Mouse (Mus musculus): ENCODE data around the gene Gcnt1. TPM values are rescaled to one million over a fixed set of nuclear protein-coding genes. Genes with fewer than 3 reads are reported as not detected.

Gcnt1 gene
- polyA plus RNA-seq, 1 experiment: 0.12 TPM

DNA sequence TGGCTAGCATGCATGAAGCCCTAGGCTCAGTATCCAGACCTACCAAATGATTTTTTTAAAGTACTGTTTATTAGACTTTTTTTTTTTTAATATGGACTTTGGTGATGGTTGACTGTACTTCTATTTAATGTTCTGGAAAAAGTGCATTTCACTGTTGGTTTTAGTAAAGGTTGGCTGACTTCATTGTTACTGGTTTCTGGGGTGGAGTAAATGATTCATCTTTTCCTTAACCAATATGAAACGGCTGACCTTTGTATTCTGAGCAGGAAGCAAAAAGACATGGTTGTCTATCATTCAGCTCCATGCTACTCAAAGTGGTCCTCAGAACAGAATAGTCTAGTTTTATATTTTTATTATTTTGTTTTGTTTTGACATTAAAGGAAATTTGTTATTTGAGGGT is 12.8 kb upstream of the Gcnt1 start:
- no peak overlapping the region for H3ac ChIP-seq (ENCODE audit: control insufficient read depth, insufficient read length)
- TF ChIP-seq CEBPB (IDR thresholded peaks at IDR 0.05; ENCODE audit: insufficient read depth, poor library complexity, severe bottlenecking) (no peak), SRF (IDR thresholded peaks at IDR 0.05; ENCODE audit: control insufficient read depth, insufficient read length, low read depth) (no peak), E2F4 (IDR thresholded peaks at IDR 0.05; ENCODE audit: insufficient read depth) (no peak), TCF3 (IDR thresholded peaks at IDR 0.05; ENCODE audit: insufficient read length, low read depth) (no peak), POLR2AphosphoS2 (IDR thresholded peaks at IDR 0.05; ENCODE audit: insufficient read length, low read depth) (no peak), POLR2A (IDR thresholded peaks at IDR 0.05; ENCODE audit: insufficient read length, low read depth) (no peak), MAX (IDR thresholded peaks at IDR 0.05; ENCODE audit: low read depth) (no peak), REST (IDR thresholded peaks at IDR 0.05; ENCODE audit: insufficient read depth, insufficient read length) (no peak)

GRCm38 (mm10) chr19:17385022-17385421 is 12.4 kb upstream of the Gcnt1 start:
- no peak for TF ChIP-seq E2F4 (IDR thresholded peaks at IDR 0.05; ENCODE audit: insufficient read depth)
- no peak for TF ChIP-seq SRF (IDR thresholded peaks at IDR 0.05; ENCODE audit: control insufficient read depth, insufficient read length, low read depth)
- TF ChIP-seq TCF12 (IDR thresholded peaks at IDR 0.05; ENCODE audit: insufficient read depth, poor library complexity, severe bottlenecking): no peak
- no peak for TF ChIP-seq TCF3 (IDR thresholded peaks at IDR 0.05; ENCODE audit: insufficient read length, low read depth)
- no peak for TF ChIP-seq CEBPB (IDR thresholded peaks at IDR 0.05; ENCODE audit: insufficient read depth, poor library complexity, severe bottlenecking)
- no peak for TF ChIP-seq MYOD1 (IDR thresholded peaks at IDR 0.05; ENCODE audit: control insufficient read depth in 1 of 3, insufficient read length in 2 of 3, low read depth in 2 of 3)
- no peak for TF ChIP-seq POLR2AphosphoS2 (IDR thresholded peaks at IDR 0.05; ENCODE audit: insufficient read length, low read depth)
- H3ac ChIP-seq (ENCODE audit: control insufficient read depth, insufficient read length): no peak overlapping the region

More for the DNA sequence above, 12.8 kb upstream of the Gcnt1 start:
- Histone ChIP-seq H3K79me2 (ENCODE audit: control insufficient read depth, insufficient read depth) (no peaks in the 10 kb centered on the region), H3K27me3 (ENCODE audit: control insufficient read depth, insufficient read depth, insufficient read length) (no peaks in the 10 kb centered on the region), H3K4me2 (ENCODE audit: low read depth) (no peak overlapping the region), H3K4me3 (no peak overlapping the region), H3K36me3 (ENCODE audit: control insufficient read depth, insufficient read depth) (no peaks in the 10 kb centered on the region)

DNA sequence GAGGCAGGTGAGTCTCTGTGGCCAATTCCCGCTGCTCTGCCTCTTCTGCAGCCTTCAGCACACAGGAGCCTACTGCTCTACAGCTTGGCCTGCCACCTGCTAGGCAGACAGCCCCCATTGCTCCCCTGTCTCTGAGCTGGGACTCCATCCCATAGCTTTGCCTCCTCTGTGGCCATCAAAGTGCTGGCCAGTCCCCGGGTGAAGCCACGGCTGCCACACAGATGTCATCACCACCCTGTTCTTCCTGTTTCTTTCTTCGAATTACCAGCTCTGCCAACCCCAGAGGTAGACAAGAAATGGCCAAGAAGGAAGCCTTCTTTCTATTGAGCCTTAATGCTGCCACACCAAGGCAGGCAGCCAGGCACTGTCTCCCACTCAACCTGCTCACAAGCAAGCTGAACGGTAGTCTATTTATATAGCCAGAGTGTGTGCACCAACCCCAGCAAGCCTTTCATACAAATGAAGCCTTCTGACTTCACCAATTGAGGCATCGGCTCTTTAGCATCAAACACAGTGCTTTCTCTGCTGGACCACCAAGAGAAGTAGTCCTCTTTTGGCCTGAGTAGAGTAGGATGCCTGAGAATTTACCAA is 10.3 kb upstream of the Gcnt1 start:
- no peaks in the 10 kb centered on the region for H3K27me3 ChIP-seq (ENCODE audit: control insufficient read depth, insufficient read depth, insufficient read length)
- H3ac ChIP-seq (ENCODE audit: control insufficient read depth, insufficient read length): no peak overlapping the region
- no peak overlapping the region for H3K4me2 ChIP-seq (ENCODE audit: low read depth)
- TF ChIP-seq POLR2AphosphoS2 (IDR thresholded peaks at IDR 0.05; ENCODE audit: insufficient read length, low read depth): no peak
- TF ChIP-seq SRF (IDR thresholded peaks at IDR 0.05; ENCODE audit: control insufficient read depth, insufficient read length, low read depth): no peak
- TF ChIP-seq USF1 (IDR thresholded peaks at IDR 0.05; ENCODE audit: low read depth): no peak
- no peak for TF ChIP-seq CEBPB (IDR thresholded peaks at IDR 0.05; ENCODE audit: insufficient read depth, poor library complexity, severe bottlenecking)
- TF ChIP-seq TCF3 (IDR thresholded peaks at IDR 0.05; ENCODE audit: insufficient read length, low read depth): no peak
- no peak for TF ChIP-seq REST (IDR thresholded peaks at IDR 0.05; ENCODE audit: insufficient read depth, insufficient read length)
- TF ChIP-seq POLR2A (IDR thresholded peaks at IDR 0.05; ENCODE audit: insufficient read length, low read depth): no peak
- TF ChIP-seq MYOG (IDR thresholded peaks at IDR 0.05; ENCODE audit: control insufficient read depth in 1 of 3, insufficient read depth in 1 of 3, insufficient read length in 2 of 3, low read depth in 2 of 3): no peak
- no peak for TF ChIP-seq TCF12 (IDR thresholded peaks at IDR 0.05; ENCODE audit: insufficient read depth, poor library complexity, severe bottlenecking)
- no peak for TF ChIP-seq MYOD1 (IDR thresholded peaks at IDR 0.05; ENCODE audit: control insufficient read depth in 1 of 3, insufficient read length in 2 of 3, low read depth in 2 of 3)
- TF ChIP-seq MAX (IDR thresholded peaks at IDR 0.05; ENCODE audit: low read depth): no peak
- no peak for TF ChIP-seq E2F4 (IDR thresholded peaks at IDR 0.05; ENCODE audit: insufficient read depth)
- H3K79me2 ChIP-seq (ENCODE audit: control insufficient read depth, insufficient read depth): no peaks in the 10 kb centered on the region
- no peak overlapping the region for H3K4me3 ChIP-seq
- H3K36me3 ChIP-seq (ENCODE audit: control insufficient read depth, insufficient read depth): no peaks in the 10 kb centered on the region

More at GRCm38 (mm10) chr19:17385022-17385421, 12.4 kb upstream of the Gcnt1 start:
- Histone ChIP-seq H3K4me2 (ENCODE audit: low read depth) (no peak overlapping the region), H3K79me2 (ENCODE audit: control insufficient read depth, insufficient read depth) (no peaks in the 10 kb centered on the region), H3K36me3 (ENCODE audit: control insufficient read depth, insufficient read depth) (no peaks in the 10 kb centered on the region), H3K4me3 (no peak overlapping the region), H3K27me3 (ENCODE audit: control insufficient read depth, insufficient read depth, insufficient read length) (no peaks in the 10 kb centered on the region)

DNA sequence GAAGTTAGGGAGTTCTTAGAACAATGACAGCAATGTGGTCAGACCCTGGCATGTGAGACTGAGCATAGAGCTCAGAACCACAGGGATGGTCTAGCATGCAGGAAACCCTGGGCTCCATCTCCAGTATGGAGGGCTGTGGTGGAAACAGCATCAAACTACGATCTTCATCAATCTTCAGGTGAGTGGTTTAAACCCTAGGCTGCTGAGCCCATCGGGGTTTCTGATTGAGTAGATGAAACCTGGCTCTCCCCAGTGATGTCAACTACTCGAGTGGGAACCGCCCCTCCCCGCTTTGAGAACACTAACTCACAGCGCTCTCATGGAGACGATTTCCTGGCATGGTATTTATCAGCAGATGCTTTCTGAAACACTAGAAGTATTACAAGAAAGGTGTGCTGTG is 7.9 kb upstream of the Gcnt1 start:
- Histone ChIP-seq H3ac (ENCODE audit: control insufficient read depth, insufficient read length) (no peak overlapping the region), H3K79me2 (ENCODE audit: control insufficient read depth, insufficient read depth) (no peaks in the 10 kb centered on the region), H3K4me2 (ENCODE audit: low read depth) (no peak overlapping the region), H3K27me3 (ENCODE audit: control insufficient read depth, insufficient read depth, insufficient read length) (no peaks in the 10 kb centered on the region), H3K36me3 (ENCODE audit: control insufficient read depth, insufficient read depth) (no peaks in the 10 kb centered on the region), H3K4me3 (no peak overlapping the region)
- TF ChIP-seq MYOG (IDR thresholded peaks at IDR 0.05; ENCODE audit: control insufficient read depth in 1 of 3, insufficient read depth in 1 of 3, insufficient read length in 2 of 3, low read depth in 2 of 3) (no peak), REST (IDR thresholded peaks at IDR 0.05; ENCODE audit: insufficient read depth, insufficient read length) (no peak), MAX (IDR thresholded peaks at IDR 0.05; ENCODE audit: low read depth) (no peak), TCF3 (IDR thresholded peaks at IDR 0.05; ENCODE audit: insufficient read length, low read depth) (no peak), CEBPB (IDR thresholded peaks at IDR 0.05; ENCODE audit: insufficient read depth, poor library complexity, severe bottlenecking) (no peak), TCF12 (IDR thresholded peaks at IDR 0.05; ENCODE audit: insufficient read depth, poor library complexity, severe bottlenecking) (no peak), E2F4 (IDR thresholded peaks at IDR 0.05; ENCODE audit: insufficient read depth) (no peak), POLR2AphosphoS2 (IDR thresholded peaks at IDR 0.05; ENCODE audit: insufficient read length, low read depth) (no peak), POLR2A (IDR thresholded peaks at IDR 0.05; ENCODE audit: insufficient read length, low read depth) (no peak), MYOD1 (IDR thresholded peaks at IDR 0.05; ENCODE audit: control insufficient read depth in 1 of 3, insufficient read length in 2 of 3, low read depth in 2 of 3) (no peak), USF1 (IDR thresholded peaks at IDR 0.05; ENCODE audit: low read depth) (no peak), SRF (IDR thresholded peaks at IDR 0.05; ENCODE audit: control insufficient read depth, insufficient read length, low read depth) (no peak)

- Histone ChIP-seq H3K4me3 (no peak overlapping the region), H3K79me2 (ENCODE audit: control insufficient read depth, insufficient read depth) (no peaks in the 10 kb centered on the region), H3K36me3 (ENCODE audit: control insufficient read depth, insufficient read depth) (no peaks in the 10 kb centered on the region), H3ac (ENCODE audit: control insufficient read depth, insufficient read length) (no peak overlapping the region), H3K27me3 (ENCODE audit: control insufficient read depth, insufficient read depth, insufficient read length) (no peaks in the 10 kb centered on the region), H3K4me2 (ENCODE audit: low read depth) (no peak overlapping the region)
- no peak for TF ChIP-seq MYOG (IDR thresholded peaks at IDR 0.05; ENCODE audit: control insufficient read depth in 1 of 3, insufficient read depth in 1 of 3, insufficient read length in 2 of 3, low read depth in 2 of 3)
- no peak for TF ChIP-seq TCF12 (IDR thresholded peaks at IDR 0.05; ENCODE audit: insufficient read depth, poor library complexity, severe bottlenecking)
- no peak for TF ChIP-seq CEBPB (IDR thresholded peaks at IDR 0.05; ENCODE audit: insufficient read depth, poor library complexity, severe bottlenecking)
- no peak for TF ChIP-seq MYOD1 (IDR thresholded peaks at IDR 0.05; ENCODE audit: control insufficient read depth in 1 of 3, insufficient read length in 2 of 3, low read depth in 2 of 3)
- TF ChIP-seq POLR2A (IDR thresholded peaks at IDR 0.05; ENCODE audit: insufficient read length, low read depth): no peak
- TF ChIP-seq MAX (IDR thresholded peaks at IDR 0.05; ENCODE audit: low read depth): no peak
- no peak for TF ChIP-seq TCF3 (IDR thresholded peaks at IDR 0.05; ENCODE audit: insufficient read length, low read depth)
- no peak for TF ChIP-seq E2F4 (IDR thresholded peaks at IDR 0.05; ENCODE audit: insufficient read depth)
- no peak for TF ChIP-seq SRF (IDR thresholded peaks at IDR 0.05; ENCODE audit: control insufficient read depth, insufficient read length, low read depth)
- TF ChIP-seq REST (IDR thresholded peaks at IDR 0.05; ENCODE audit: insufficient read depth, insufficient read length): no peak
- no peak for TF ChIP-seq POLR2AphosphoS2 (IDR thresholded peaks at IDR 0.05; ENCODE audit: insufficient read length, low read depth)
- TF ChIP-seq USF1 (IDR thresholded peaks at IDR 0.05; ENCODE audit: low read depth): no peak
These were observed 6.2 kb upstream of the Gcnt1 start for GRCm38 (mm10) chr19:17378845-17379244.
